Mouse (Mus musculus) CD8-positive naive resting alpha-beta T cell, adult 57 days (primary cell): ENCODE data around the gene Apold1. TPM values are rescaled to one million over a fixed set of nuclear protein-coding genes. Genes with fewer than 3 reads are reported as not detected.

Source experiments
- total RNA-seq: library from RNA; stranded (reverse); gene quantifications from one replicate; pipeline ENCODE4 v1.2.4, GENCODE M21; 2023

The Apold1 gene
- 0.43 TPM for total RNA-seq

DNA sequence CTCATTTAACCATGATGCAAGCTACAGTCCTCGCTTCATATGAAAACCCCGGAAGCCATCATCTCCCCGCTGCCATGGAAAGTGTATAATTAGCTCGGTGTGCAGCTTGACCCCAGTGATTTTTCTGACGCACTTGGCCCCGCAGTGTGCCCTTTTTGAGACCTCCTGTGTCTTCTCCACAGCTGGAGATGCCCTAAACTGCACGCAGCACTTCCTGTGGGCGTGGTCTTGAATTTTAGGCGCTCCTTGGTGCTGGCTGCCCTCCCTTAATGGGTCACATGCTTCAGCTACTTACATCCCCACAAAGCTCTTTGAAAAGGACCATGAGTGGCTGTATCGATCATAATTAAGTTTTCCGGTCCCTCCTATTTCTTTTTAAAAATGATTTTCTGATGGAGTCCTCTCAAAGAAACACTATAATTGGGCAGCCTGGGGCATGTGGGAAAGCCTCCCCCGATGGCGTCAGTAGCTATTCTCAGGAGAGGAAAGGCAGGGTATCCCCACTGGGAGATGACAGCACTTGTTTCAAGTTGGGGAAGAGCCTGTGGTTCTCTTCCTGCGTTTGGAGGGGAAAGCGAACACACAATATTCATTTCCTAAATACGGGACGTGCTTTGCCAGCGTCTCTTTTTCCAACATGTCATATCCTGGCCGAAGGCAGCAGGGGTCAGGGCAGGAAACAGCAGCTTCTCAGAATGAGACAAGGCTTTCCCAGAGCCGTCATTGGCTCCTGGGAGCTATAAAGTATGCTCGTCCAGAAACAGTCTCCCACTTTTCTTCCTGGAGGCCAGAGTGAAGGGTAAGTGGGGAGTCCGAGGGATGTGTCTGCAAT lies at the start of gene Apold1:
Gene Apold1, plus strand, starts transcription at position 488 of the 832 bp plus-strand sequence.

GRCm38 (mm10) chr6:135011048-135011733 lies 29.7 kb downstream of the Apold1 start, which contains the start of gene Ddx47:
Gene Ddx47, plus strand, starts transcription at chr6:135011612.

Other genes with a start within 250 kb of the Apold1 start
- 6.7 TPM for gene Dusp16, start 189.1 kb upstream of the Apold1 start, total RNA-seq
- 18.6 TPM for gene Crebl2, start 151.6 kb upstream of the Apold1 start, total RNA-seq
- 21.9 TPM for gene Gpr19, start 83.1 kb upstream of the Apold1 start, total RNA-seq
- 170 TPM for gene Cdkn1b, start 61.3 kb upstream of the Apold1 start, total RNA-seq
- gene Ddx47, start 29.9 kb downstream of the Apold1 start, total RNA-seq = 126 TPM
- 0.34 TPM for gene Gprc5a, start 83.9 kb downstream of the Apold1 start, total RNA-seq
- gene Gprc5d, start 136.6 kb downstream of the Apold1 start, total RNA-seq = not detected
- 24.5 TPM for gene Fam234b, start 216.3 kb downstream of the Apold1 start, total RNA-seq
- 23.7 TPM for gene Hebp1, start 216.3 kb downstream of the Apold1 start, total RNA-seq